Mouse (Mus musculus) hematopoietic multipotent progenitor cell, adult 10-12 weeks (in vitro differentiated cells): ENCODE data around the gene Ubac2. TPM values are rescaled to one million over a fixed set of nuclear protein-coding genes. Genes with fewer than 3 reads are reported as not detected.

ENCODE experiments used
- polyA plus RNA-seq: library from polyadenylated mRNA; stranded (reverse); fragments of >175 nt; gene quantifications from 2 replicates; pipeline ENCODE4 v1.2.3, GENCODE M21; 2012; ENCODE audit warnings: low replicate concordance

Ubac2 gene
- polyA plus RNA-seq, result 98.0 and 164 TPM in 2 replicates

DNA sequence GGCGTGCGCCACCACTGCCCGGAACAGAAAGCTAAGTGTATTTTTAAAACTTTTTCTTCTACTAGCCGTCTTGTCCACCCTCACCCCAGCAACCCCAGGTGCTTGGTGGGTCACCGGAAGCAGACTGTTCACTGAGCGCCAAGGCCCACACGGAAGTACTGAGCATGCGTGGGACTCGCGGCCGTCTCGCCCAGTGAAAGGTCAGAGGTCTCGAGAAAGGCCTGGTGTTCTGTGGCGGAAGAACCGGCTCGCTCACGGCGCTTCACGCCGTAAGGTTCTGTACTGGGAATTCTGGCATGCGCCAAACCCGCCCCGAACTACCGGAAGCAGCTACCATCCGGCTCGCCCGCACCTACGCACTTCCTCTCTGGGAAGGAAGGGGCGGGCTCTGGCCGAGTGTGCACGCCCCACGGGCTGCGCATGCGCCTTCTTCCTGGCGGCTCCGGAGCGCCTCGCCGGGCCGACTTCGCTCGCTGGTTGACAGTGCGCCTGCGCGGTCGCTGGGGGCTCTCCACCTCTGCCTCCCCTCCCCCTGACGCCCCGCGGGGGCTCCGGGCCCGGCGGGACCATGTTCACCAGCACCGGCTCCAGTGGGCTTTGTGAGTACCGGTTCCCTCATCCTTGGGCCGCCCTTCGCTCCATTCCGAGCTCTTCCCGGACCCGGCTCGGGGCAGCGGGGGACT lies at the start of gene Ubac2:
TSS of gene Ubac2 (plus strand) at position 445 of the 683 bp plus-strand sequence.

DNA sequence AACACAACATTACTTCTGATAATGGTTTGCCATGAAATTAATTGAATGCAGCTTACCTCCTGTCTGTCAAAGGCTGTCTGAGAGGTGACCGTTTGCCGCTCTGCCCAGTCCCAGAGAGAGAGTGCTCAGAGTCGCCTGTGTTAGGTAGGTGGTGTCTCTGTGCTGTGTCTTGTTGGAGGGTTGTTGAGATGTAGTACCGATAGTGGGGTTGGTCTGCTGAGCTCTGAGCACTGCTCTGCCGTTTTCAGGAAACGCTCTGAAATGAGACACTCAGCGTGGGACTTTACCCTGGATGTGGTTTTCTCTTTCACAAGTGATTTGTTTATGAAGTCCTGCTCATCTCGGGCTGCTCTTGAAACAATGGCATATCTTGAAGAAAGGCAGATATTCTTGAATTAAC lies 37.2 kb downstream of the Ubac2 start, which contains the start of gene Gpr18:
TSS of gene Gpr18 (minus strand) at position 161 of the 400 bp plus-strand sequence.

DNA sequence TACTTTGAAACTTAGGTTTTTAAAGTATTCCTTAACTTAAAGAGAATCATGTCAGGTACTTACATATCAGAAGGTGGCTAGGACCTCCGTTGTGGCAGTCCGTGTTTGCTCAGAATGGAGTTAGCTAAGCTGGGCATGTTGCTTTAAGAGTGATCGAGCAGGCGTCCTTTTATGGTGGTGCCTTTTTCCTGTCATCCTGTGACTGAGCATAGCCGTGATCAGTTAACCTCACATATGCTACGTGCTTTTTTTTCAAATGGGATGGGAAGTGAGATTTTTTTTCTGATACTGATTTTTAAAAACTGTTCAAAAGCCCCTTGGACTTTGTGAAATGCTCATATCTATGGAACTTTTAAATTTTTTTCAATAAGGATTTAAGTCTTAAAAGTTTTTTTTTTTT lies 86.6 kb downstream of the Ubac2 start, which contains the start of gene Gpr183:
TSS of gene Gpr183 (minus strand) at position 206 of the 400 bp plus-strand sequence.

GRCm38 (mm10) chr14:122034451-122034850 lies 156.0 kb downstream of the Ubac2 start, which contains the start of gene Timm8a2:
Gene Timm8a2 (plus strand): TSS chr14:122034674.

Other genes starting within 250 kb of the Ubac2 start
- 2.8 and 4.8 TPM in 2 replicates for gene Dock9, start 80.8 kb upstream of the Ubac2 start, polyA plus RNA-seq
- 49.7 and 108 TPM in 2 replicates for gene Gpr18, start 37.2 kb downstream of the Ubac2 start, polyA plus RNA-seq
- gene Gpr183, start 86.6 kb downstream of the Ubac2 start, polyA plus RNA-seq, result 22.8 and 23.5 TPM in 2 replicates
- 0.26 and 0.40 TPM in 2 replicates for gene Timm8a2, start 156.1 kb downstream of the Ubac2 start, polyA plus RNA-seq
- 138 and 363 TPM in 2 replicates for gene Tm9sf2, start 228.4 kb downstream of the Ubac2 start, polyA plus RNA-seq